Mouse (Mus musculus) liver, postnatal 0 days (tissue): ENCODE data around the gene Irf2bpl. TPM values are rescaled to one million over a fixed set of nuclear protein-coding genes. Genes with fewer than 3 reads are reported as not detected.

ENCODE experiments used
- ATAC-seq: fragments of 200-750 bp; cut with Nextera tagmentation; 2 replicates; pipeline ENCODE4 v1.8.0; 2017; ENCODE audit warnings: mild to moderate bottlenecking, moderate library complexity
- DNase-seq: peaks from one replicate; pipeline ENCODE4 v3.0.0-alpha.2; 2016
- H3K27ac ChIP-seq: fragments of 300-500 bp; sonication (generic); 2 replicates; pipeline ENCODE4 v1.5.1; 2014; ENCODE audit warnings: antibody characterized with exemption, moderate library complexity, mild to moderate bottlenecking, low read depth
- H3K27me3 ChIP-seq: fragments of 300-500 bp; sonication (generic); 2 replicates; pipeline ENCODE4 v1.6.1; 2014; ENCODE audit warnings: low read length, control low read depth, mixed read lengths; ENCODE audit not compliant: insufficient read depth
- H3K36me3 ChIP-seq: fragments of 300-500 bp; sonication (generic); replicated peaks from 2 replicates; pipeline ENCODE4 v1.6.1; 2014; ENCODE audit warnings: mild to moderate bottlenecking, control low read depth, low read length, moderate library complexity, mixed read lengths; ENCODE audit not compliant: insufficient read depth
- H3K4me1 ChIP-seq: fragments of 300-500 bp; sonication (generic); 2 replicates; pipeline ENCODE4 v1.6.1; 2014; ENCODE audit warnings: antibody characterized with exemption, mild to moderate bottlenecking, control low read depth; ENCODE audit not compliant: insufficient read depth
- H3K4me2 ChIP-seq: fragments of 300-500 bp; sonication (generic); 2 replicates; pipeline ENCODE4 v1.6.1; 2014; ENCODE audit warnings: low read depth, mild to moderate bottlenecking, low read length, moderate library complexity, mixed read lengths
- H3K4me3 ChIP-seq: fragments of 300-500 bp; sonication (generic); 2 replicates; pipeline ENCODE4 v1.5.1; 2014; ENCODE audit warnings: low read depth, low read length
- H3K9ac ChIP-seq: fragments of 300-500 bp; sonication (generic); replicated peaks from 2 replicates; pipeline ENCODE4 v1.6.1; 2014; ENCODE audit warnings: mild to moderate bottlenecking, moderate library complexity
- H3K9me3 ChIP-seq: fragments of 300-500 bp; sonication (generic); 2 replicates; pipeline ENCODE4 v1.6.1; 2016; ENCODE audit warnings: mild to moderate bottlenecking, control low read depth, low read length, mixed read lengths
- CTCF ChIP-seq: sonication (generic); IDR thresholded peaks from 2 replicates; pipeline ENCODE4 v1.5.1; 2016; ENCODE audit warnings: antibody characterized with exemption, low read depth
- EP300 ChIP-seq: IDR thresholded peaks from 2 replicates; pipeline ENCODE4 v1.6.1; 2016; ENCODE audit warnings: antibody characterized with exemption, low read depth, mild to moderate bottlenecking
- WGBS: fragments of 180-500 bp; shearing (Covaris S2); extraction: QIAGEN DNeasy Blood & Tissue Kit; methylation state at CpG from one replicate; pipeline ENCODE4 v1.1.7; 2014; ENCODE audit not compliant: insufficient replicate concordance; 5-methylcytosine and 5-hydroxymethylcytosine counted together
- polyA plus RNA-seq: library from polyadenylated mRNA; unstranded; fragments of >200 nt; fragmentation: Nextera tagmentation; extraction: Ambion mirVana; gene quantifications from 2 replicates; pipeline ENCODE4 v1.2.1, GENCODE M21; 2015

Irf2bpl gene
- polyA plus RNA-seq, 1 experiment from 2014 or later: 5.0 TPM

GRCm38 (mm10) chr12:86887381-86888129, 3.0 kb upstream of the Irf2bpl start:
- TF ChIP-seq EP300 (no peak), CTCF (no peak)
- peak overlapping the region; percentile 83 for H3K4me2 ChIP-seq
- no peak for ATAC-seq
- DNase-seq: no peak
- peak overlapping the region; percentile 42 for H3K4me3 ChIP-seq
- peak overlapping the region; percentile 69 for H3K9ac ChIP-seq
- H3K36me3 ChIP-seq: no peaks in the 10 kb centered on the region
- 31% methylated on average over 14 of the region's 14 CpGs for WGBS
- peak overlapping the region; percentile 99 for H3K27ac ChIP-seq
- peaks cover 55% of the 10 kb centered on the region for H3K4me1 ChIP-seq
- H3K9me3 ChIP-seq: no peaks in the 10 kb centered on the region
- H3K27me3 ChIP-seq: peaks cover 25% of the 10 kb centered on the region

GRCm38 (mm10) chr12:86886446-86886965, 1.9 kb upstream of the Irf2bpl start:
- Histone ChIP-seq H3K36me3 (no peaks in the 10 kb centered on the region), H3K27me3 (peaks cover 36% of the 10 kb centered on the region), H3K9me3 (no peaks in the 10 kb centered on the region), H3K27ac (0 out of 2 replicates have a peak overlapping the region, but pooled peaks have one; percentile 30), H3K4me1 (peaks cover 46% of the 10 kb centered on the region), H3K4me3 (no peak overlapping the region), H3K4me2 (no peak overlapping the region), H3K9ac (no peak overlapping the region)
- DNase-seq (no peak), ATAC-seq (no peak)
- WGBS: 69% methylated on average over 7 of the region's 7 CpGs
- TF ChIP-seq CTCF (no peak), EP300 (no peak)

GRCm38 (mm10) chr12:86885746-86886145, 1.1 kb upstream of the Irf2bpl start:
- Histone ChIP-seq H3K27ac (peak overlapping the region; percentile 97; the same call in 1 of the 2 replicates), H3K9me3 (no peaks in the 10 kb centered on the region), H3K9ac (no peak overlapping the region), H3K4me2 (no peak overlapping the region), H3K27me3 (peaks cover 36% of the 10 kb centered on the region), H3K4me3 (no peak overlapping the region), H3K4me1 (peaks cover 42% of the 10 kb centered on the region), H3K36me3 (no peaks in the 10 kb centered on the region)
- WGBS: 51% methylated on average over 5 of the region's 5 CpGs
- no peak for ATAC-seq
- no peak for DNase-seq
- TF ChIP-seq CTCF (no peak), EP300 (no peak)

- ATAC-seq: no peak
- peak overlapping the region; percentile 74 for H3K4me3 ChIP-seq
These were observed 738 bp upstream of the Irf2bpl start for GRCm38 (mm10) chr12:86885336-86885735.

GRCm38 (mm10) chr12:86883280-86884196, 1.1 kb downstream of the Irf2bpl start:
- Histone ChIP-seq H3K4me3 (peak overlapping the region; percentile 74), H3K4me1 (peaks cover 31% of the 10 kb centered on the region), H3K9me3 (no peaks in the 10 kb centered on the region), H3K9ac (peak overlapping the region; percentile 85), H3K36me3 (no peaks in the 10 kb centered on the region), H3K4me2 (peak overlapping the region; percentile 87), H3K27me3 (peaks cover 36% of the 10 kb centered on the region), H3K27ac (peak overlapping the region; percentile 97)
- 0 out of 2 replicates have a peak, but pooled peaks have one; percentile 0 for ATAC-seq
- WGBS: under 1% methylated on average over 67 of the region's 84 CpGs
- TF ChIP-seq CTCF: no peak
- no peak for TF ChIP-seq EP300
- peak; percentile 59 for DNase-seq

More at GRCm38 (mm10) chr12:86885336-86885735, 738 bp upstream of the Irf2bpl start:
- Histone ChIP-seq H3K9ac (peak overlapping the region; percentile 85; the same call in 1 of the 2 replicates), H3K4me1 (peaks cover 38% of the 10 kb centered on the region), H3K4me2 (peak overlapping the region; percentile 87), H3K27ac (peak overlapping the region; percentile 97), H3K27me3 (peaks cover 36% of the 10 kb centered on the region), H3K9me3 (no peaks in the 10 kb centered on the region), H3K36me3 (no peaks in the 10 kb centered on the region)
- TF ChIP-seq EP300 (no peak), CTCF (no peak)
- 29% methylated on average over 6 of the region's 6 CpGs for WGBS
- no peak for DNase-seq

GRCm38 (mm10) chr12:86883019-86883279, 1.6 kb downstream of the Irf2bpl start:
- Histone ChIP-seq H3K27me3 (peaks cover 36% of the 10 kb centered on the region), H3K9me3 (no peaks in the 10 kb centered on the region), H3K36me3 (no peaks in the 10 kb centered on the region), H3K4me1 (peaks cover 27% of the 10 kb centered on the region), H3K27ac (peak overlapping the region; percentile 97; the same call in 1 of the 2 replicates), H3K4me2 (peak overlapping the region; percentile 87), H3K9ac (peak overlapping the region; percentile 85), H3K4me3 (peak overlapping the region; percentile 74)
- ATAC-seq: no peak
- 0% methylated on average over 23 of the region's 24 CpGs for WGBS
- TF ChIP-seq EP300 (no peak), CTCF (no peak)
- DNase-seq: no peak
